Mouse (Mus musculus) embryo, embryonic 11.5 days (tissue): ENCODE measurements around the gene Bckdhb.
"Not testable (repeated sequence)": the region's sequence is repeated elsewhere in the genome, so short reads cannot be mapped to it uniquely, and the experiment has no call there.

Experiments
- DNase-seq: peaks from one replicate; pipeline ENCODE4 v3.0.0-alpha.2; 2012; ENCODE audit warnings: low read depth, low spot score

Bckdhb gene

DNA sequence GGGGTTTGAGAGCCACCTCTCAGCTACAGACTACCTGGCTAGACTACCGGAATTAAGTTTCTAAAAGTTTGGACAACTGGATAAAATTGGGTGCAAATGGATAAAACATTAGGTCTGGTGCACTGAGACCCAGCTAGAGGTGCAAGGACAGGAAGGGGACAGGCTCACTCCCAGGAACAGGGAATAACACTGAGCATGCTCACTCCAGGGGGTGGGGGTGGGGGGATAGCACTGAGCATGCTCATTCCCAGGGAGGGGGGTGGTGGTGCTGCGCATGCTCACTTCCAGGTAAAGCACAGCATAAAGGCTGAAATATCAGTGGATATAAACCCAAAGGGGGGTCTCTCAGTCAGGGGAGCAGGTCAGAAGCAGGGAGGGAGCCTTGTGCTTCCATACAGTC lies 120.7 kb downstream of the Bckdhb start:
- DNase-seq: no peak

DNA sequence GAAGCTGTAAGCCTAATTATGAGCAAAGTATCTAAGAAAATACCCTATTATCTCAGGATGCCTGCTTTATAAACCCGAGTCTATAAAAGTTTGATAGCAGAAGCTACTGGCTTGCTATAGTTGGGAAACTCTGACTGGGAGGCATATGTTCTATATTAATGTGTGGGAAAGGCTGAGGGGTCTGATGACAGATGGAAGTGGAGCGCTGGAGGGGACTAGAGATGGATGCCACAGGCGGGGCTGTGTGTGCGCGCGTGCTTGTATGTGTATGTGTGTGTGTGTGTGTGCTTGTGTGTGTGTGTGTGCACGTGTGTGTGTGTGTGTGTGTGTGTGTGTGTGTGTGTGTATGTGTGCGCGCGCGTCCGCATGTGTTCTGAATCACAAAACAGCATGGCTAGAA lies 121.4 kb downstream of the Bckdhb start:
- DNase-seq: no peak

DNA sequence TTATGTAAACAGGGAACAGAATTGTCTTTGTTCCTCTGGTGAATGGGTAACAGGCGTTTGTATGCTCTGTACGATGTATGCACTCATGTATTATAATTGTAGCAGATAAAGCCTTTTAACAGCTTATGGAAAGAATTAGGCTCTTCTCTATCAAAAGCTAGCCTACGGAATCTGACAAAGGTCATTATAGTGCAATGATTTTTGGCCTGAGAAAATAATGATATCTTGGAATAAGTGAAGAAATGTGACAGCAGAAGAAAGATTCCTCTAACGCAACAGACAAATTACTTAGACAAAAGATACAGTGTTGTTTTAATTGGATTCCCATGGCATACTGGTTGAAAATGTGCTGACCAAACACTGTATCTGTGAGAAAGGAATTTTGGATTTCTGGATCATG lies 122.0 kb downstream of the Bckdhb start:
- DNase-seq: no peak

DNA sequence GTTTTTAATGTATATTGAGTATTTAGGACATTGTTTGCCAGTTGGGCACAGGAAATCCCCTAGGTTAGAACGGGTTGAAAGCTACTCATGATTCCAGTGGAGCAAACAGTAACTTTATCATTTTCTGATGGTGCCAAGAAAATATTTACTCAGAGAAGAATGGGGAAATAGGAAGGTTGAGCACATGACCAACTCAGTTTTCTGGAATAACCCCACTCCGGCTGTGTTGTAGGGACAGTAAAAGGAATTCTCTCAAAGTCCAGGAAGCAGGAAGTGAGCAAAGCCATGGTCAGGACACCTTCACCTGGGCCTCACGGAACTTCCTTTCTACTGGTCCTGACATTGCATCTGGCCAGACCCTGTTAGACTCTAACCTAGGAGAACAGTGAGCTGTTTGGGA lies 122.5 kb downstream of the Bckdhb start:
- DNase-seq: no peak

DNA sequence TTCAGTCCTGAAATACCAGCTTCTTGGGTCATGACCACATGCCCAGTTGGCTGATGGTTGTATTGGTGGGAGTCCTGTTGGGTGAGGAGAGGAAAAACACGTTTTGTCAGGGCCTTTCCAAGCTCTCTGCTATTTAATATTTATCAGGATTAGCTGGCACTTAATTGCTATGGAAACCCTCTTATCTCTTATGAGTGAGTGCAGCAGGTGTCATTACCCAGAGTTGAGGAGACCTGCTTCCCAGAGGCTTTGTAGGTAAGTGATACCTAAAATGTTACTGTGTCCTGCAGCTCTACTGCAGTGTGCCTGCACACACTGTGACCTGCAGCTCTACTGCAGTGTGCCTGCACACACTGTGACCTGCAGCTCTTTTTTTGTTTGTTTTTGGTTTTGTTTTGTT lies 124.2 kb downstream of the Bckdhb start:
- DNase-seq: no peak

DNA sequence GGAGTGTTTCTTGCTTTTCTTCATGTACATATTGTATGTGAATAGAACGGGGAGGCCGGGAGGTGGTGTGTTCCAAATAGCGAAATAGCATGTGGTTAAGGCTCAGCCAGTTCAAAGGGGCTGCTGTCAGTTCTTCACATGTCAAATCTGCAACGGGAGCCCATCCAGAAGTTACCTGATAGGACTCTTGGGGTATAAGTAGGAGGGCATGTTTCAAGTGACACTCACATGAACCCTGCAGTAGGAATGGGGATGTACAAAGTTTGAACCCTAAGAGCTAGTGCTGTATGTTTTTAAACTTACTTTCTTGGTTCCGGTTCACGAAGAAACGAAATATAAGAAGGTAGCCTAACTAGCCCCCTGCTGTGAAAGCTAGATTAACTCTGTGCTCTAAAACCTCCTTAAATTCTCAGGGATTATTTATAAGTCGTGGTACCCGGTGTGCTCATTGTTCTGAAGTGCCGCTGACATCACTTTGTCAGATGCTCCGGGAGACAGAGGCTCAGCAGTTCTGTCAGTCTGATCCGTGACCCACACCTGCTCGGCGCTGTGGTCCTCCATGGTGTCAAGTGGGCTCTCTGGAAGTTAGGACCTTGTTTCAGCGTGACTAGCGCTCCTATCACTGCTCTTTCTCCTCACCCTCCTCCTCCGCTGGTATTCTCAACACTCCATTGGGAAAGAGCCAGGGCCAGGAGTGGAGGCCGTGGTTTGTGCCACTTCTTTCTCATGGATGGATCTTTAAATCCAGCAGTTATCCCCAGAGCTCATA lies 126.1 kb downstream of the Bckdhb start:
- no peak for DNase-seq

DNA sequence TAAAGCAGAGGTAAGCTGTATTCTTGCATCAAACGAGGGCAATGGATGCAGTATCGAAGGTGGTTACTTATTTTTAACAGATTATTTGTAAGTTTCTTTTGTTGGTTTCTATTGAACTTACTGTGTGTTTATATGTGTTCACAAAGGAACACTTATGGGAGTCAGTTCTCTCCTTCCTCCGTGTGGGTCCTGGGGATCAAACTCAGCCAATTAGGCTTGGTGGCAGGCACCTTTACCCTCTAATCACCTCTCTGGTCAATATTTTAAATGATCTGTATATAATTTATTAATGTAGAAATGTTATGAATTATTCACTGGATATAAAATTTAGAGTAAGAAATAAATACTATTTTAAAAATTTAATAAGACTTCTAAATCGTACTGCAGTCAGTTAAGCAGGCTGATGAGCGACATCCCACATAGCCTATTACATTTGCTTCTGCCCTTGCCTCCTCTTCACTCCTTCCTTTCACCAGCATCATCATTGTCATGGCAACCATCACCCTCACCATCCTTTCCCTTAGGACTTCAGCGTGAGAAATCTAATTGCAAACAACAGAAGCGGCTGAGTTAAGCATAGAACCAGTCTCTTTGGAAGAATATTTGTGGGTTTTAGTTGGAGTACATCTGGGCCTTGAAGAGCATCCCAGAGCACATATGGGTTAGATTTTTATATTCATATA lies 130.3 kb downstream of the Bckdhb start:
- no peak for DNase-seq

DNA sequence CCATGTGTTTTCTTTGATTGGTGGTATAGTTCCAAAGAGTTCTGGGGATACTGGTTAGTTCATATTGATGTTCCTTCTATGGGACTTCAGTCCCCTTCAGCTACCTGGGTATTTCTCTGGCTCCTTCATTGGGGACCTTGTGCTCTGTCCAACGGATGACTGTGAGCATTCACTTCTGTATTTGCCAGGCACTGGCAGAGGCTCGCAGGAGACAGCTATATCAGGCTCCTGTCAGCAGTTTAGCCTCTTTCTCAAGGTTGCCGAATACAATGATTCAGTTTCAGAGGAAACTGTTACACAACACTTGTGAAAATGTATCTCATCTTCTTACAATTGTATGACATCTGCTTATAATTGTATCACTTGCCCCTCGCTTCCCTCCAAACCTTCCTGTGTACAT lies 135.8 kb downstream of the Bckdhb start:
- not testable (repeated sequence) for DNase-seq

DNA sequence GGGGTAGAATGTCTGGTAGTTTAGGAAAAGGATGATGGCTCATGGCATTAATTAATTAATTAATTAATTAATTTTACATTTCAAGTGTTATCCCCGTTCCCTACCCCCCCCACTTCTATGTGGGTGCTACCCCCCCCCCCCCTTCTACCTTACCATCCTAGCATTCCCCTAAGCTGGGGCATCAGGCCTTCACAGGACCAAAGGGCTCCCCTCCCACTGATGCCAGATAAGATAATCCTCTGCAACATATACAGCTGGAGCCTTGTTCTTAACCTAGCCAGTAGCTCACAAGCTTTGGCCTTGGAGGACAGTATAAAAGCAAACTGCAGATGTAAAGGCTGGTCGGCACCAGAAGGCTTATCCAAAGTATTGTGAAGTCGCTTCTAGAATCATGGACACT lies 138.7 kb downstream of the Bckdhb start:
- no peak for DNase-seq

DNA sequence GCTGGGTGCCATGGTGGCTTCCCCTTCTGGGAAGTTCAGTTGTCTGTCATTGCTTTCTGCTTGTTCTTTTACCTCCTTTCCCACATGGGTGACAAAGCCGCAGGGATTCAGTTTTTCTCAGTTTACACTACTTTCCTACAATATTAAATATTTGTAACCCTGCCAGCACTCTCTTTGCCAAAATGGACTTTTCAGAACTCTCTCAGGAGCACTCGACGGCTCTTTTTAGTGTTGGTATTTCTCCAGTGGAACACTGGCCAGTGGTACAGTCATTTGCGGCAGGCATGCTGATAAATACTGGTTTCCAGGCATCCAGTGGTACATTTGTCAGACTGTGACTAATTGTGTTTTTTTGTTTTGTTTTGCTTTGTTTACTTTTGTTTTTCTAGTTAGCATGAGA lies 139.2 kb downstream of the Bckdhb start:
- no peak for DNase-seq

DNA sequence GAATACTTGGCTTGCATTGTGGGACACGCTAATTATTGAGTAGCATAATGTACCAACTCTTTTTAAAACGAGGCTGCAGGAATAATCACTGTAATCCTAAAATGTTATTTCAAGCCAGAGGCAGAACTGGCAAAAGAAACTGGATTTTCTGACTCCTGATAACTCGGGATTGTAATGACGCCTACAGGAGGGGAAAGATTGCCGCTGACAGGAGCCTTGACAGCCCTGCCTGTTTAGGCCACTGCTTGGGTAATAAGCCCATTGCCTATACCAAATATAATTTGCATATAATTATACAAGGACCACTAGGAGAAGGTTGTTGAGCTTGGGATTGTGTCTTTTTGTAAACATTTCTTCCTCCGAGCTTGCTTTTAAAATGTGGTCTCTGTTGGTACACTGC lies 145.3 kb downstream of the Bckdhb start:
- no peak for DNase-seq

DNA sequence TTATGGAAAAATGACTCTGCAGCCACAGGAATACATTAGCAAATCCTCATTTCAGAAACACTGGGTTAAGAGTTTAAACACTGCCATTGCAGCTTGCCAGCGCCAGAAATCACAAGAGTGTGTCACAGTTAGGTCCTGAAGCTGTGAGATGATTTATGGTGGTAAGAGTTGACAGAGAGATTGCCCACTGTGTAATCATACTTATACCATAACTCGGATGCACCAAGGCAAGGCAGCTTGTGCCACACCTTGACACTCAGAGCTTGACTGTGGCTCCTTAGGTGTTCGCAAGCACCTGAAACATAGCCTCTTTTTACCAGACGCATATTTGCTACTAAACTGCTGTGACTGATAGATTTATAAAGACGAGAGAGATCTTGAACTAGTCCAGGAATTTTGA lies 145.8 kb downstream of the Bckdhb start:
- DNase-seq: no peak

DNA sequence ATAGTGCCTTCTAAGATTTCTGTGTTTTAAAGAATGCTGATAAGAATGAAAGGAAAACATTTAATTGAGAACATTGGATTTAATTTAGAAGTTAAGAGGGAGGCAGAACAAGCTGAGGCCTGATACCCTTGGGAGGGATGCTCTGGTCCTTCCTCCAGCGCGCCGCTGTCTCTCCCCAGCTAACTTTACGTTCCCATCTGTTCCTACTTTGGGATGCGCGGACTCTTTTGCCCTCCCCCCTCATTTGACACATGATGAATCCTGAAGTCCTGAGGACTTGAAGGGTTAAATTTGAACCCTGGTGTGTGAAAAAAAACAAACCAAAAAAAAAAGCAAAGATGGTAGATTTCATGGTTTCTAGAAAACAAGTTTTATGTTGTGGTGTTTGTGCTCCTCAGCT lies 147.6 kb downstream of the Bckdhb start:
- no peak for DNase-seq

DNA sequence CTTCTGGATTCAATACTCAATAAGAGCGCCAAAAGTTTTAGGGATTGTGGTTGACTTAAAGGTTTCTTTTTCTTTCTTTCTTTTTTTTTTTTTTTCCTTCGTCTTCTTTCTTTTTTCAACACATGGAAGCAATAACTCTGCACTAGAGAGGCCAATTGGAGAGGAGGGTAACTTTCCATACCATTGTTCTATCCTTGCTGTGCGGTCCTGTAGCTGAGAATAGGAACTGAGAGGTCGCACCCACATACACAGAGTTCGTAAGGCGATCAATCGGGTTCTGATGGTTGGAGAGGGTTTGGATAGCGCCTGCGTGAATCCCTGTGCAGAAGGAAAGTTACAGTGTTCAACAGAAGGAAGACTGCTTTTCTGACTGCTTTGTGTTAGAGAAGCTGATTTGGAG lies 148.3 kb downstream of the Bckdhb start:
- DNase-seq: no peak

DNA sequence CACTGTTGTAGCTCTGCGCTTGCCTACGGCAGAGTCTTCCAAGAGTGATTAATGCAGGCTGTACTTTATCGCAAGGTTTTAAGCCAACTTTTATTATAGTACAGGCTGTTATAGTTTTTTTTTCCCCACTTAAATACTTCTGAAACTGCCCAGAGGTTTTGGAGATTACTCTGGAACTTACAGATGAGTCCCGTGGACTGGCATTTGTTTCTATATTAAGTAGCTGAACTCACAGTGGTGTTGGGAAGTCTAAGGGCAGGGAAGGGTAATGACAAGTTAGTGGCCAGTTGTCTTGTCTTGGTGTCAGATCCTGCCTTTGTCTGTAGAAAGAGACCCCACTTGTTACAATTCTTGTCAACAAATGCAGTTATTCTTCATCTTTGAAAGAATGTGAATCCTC lies 158.6 kb downstream of the Bckdhb start:
- no peak for DNase-seq

DNA sequence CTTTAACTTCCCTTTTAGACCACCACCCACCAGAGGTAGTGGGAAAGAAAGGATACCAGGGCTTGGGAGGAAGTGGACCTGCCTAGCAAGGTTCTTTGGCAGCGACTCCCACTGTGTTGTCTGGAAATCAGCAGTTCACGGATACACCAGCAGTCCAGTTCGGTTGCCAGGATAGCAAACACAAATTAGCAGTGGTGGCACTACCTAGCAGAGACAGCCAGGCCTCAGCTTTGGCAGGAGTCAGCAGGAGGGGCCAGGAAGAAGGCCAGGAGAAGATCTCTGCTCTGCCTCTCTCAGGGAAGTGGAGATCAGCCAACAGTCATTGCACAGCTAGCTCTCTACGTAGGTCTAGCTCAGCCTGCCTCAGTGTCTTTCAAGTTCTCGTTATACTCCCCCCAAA lies 159.7 kb downstream of the Bckdhb start:
- no peak for DNase-seq

DNA sequence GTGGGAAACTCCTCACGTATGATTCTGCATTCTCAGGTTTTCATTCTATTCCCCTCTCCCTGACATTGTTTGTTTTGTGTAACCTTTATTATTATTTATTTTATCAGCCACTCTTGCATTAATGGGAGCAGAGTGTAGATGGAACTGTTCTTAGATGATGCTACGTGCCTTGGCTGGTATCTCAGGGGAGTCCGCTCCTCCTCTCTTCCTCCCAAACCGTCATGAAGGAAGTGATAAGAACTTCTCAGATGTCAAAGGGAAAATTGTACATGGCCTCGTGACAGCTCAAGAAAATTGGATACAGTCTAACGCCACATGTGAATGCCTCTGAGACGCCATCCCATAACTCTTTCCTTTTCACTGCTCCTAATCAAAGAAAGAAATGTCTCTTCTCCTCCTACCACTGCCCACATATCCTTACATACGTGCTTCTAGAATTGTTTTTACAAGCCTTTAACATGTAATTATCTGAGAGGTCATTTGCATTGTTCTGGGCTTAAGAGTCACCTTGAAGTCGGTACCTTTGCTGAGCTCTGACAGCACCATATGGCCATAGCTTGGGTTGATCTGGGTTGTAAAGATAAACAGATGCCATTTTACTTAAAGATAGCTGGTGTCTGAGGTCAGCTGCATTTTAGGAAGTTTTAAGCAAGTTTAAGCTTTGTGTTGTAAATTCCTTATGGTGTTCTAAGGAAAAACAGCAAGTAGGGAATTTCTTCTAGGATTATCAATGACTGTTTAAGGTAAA lies 165.5 kb downstream of the Bckdhb start:
- no peak for DNase-seq

DNA sequence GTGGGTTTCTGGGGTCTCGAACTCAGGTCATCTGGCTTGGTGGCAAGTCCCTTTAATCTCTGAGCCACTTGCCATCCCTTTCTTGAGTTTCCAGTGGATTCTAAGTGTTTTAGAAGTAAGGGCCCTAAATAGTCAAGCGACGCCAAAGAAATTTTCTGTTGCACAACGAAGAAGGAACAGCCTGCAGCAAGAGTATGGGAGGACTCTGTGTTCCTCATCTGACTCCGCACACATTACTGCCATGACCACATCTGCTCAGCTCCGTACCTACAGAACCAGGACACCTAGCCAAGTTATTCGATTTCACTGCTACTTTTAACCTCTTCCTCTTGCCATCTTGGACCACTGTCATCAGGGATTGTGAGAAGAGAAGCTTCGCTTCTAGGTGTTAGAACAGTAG lies 168.0 kb downstream of the Bckdhb start:
- no peak for DNase-seq

DNA sequence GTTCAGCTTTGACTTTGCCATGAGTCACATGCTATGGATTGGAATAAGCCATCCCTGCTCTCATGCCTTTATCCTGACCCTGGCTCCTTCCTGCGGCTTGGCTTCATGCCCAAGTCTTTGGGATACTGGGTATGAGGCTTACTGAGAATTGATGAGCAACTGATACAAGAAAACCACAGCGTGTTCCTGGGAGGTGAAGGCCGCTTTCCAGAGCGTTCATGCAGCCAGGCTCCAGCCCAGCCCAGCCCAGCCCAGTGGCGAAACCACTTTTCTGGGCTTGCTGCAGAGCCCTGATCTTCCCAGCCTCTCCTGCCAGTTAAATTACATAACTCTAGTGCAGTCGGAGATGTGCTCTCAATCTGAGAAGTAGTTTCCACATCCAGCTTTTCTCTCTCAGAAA lies 169.2 kb downstream of the Bckdhb start:
- no peak for DNase-seq

DNA sequence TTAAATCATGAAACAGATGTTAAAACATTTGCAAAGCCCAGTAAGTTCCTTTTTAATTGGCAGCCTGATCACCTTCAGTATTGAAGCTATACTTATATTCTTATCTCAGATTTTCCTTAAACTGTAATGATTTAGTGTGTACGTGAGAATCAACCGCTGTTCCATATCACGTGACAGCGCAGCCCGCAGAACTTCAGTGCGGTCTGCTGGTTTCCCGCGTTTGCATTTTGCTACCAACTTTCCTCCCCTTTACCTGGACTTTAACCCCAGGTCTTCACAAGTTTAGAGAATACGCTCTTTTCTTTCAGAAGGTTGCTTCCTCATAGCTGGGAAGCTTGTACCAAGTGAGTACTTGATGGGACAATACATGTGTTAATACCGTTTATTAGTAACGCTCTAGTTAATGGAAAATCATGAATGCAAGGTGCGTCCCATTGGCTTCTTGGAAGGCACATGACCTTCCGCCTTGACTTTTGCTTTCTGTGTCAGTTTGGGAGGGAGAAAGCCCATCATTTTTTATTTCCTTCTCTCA lies 171.6 kb downstream of the Bckdhb start:
- DNase-seq: no peak

DNA sequence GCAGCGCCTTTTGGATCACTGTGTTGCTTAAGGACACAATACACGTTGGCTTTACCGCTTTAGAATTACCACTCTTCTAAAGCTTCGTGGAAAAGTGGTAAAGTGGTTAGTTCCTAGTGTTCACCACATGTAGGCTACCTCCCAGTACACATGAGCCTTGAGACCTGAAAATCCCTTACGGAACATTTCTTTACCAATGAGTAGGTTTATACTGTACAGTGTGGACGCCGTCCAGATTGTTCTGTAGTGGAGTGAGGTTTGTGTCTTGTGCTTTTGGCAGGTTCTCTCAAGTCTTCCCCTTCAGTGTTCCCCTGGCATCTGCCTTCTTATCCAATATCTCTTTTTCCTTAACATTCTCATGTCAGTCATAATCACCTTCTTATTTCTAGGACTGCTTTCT lies 178.4 kb downstream of the Bckdhb start:
- no peak for DNase-seq

DNA sequence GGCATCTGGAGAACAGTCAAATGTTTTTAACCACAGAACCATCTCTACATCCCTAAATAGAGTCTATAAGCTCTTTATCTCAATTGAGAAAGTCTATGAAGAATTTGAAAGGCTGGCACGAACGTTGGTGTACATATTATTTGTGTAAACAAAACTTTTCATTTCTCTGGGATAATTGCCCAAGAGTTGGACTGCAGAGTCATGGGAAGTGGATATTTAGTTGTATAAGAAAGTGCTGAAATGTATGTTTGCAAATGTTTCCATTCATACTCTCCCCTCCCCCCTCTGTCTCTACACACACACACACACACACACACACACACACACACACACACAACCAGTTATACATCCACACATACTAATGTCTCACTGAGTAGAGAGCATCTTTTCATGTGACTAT lies 181.5 kb downstream of the Bckdhb start:
- DNase-seq: no peak
